Mouse (Mus musculus): Measurements from ENCODE around the gene Thsd7b.
"Not testable (repeated sequence)": the region's sequence is repeated elsewhere in the genome, so short reads cannot be mapped to it uniquely, and the experiment has no call there.

Gene Thsd7b

DNA sequence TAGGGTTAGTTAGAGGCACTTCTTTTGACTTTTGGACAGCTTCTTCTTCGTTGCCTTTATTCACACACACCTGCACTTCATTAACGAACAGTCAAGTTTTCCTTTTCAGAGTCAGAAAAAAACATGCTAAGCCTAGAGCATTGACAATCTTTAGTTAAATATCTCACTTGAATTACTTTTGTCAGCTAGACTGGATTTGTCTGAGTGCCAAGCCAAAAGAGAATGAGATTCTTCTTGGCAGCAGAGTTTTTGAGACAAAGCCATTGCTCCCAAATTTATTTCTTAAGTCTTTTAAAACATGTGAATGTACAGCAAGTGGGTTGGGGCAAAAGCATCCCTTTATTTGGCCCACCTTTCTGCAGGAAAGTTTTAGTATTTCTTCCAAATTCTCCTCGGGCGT, 362.0 kb downstream of the Thsd7b start:
- DNase-seq (ENCODE audit: extremely low spot score, low spot score), result no peak

DNA sequence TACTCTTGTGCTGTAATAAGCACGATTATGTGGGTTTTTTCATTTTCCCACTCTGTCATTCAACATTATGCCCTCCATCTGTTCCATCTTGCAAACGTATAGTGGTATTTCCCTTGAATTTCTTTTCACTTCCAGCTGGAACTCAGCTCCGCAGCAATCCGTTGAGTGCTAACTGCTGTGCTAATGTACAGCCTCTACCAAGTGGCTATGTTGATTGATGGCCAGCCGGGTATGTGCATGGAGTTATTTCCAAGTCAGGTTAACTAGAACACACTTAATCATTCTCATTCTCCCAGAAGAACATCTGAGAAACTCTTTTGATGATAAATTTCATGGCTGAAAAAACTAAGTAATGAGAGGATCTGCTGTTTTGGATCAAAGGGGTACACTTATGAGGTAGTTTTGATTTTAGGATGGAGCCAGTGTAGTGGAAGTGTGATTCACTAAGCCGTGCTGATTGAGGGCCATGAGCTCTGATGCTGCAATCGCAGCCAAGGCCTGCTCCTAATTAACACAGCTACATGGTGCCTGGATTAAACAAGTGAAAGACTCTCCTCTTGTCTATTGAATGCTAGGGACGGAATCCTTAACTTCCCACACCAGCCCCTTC, 371.3 kb downstream of the Thsd7b start:
- no peak for DNase-seq (ENCODE audit: extremely low spot score, low spot score)

DNA sequence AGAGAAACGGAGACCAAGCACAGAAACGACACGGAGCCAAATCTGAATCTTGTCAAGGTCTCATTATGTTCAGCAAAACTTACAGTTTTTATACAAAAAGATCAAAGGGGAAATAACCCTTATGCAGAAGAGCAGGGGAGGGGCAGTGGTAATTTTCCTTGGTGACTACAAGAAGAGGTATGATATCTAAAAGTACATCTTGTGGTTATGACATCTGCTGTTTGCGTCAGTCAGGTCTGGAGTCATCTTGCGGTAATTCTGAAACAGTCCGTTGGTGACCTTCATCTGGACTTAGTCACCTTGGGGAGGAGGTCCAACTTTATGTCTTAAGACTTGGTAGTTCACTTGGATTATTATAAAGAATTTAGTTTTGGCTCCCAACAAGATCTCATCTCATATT, 378.3 kb downstream of the Thsd7b start:
- DNase-seq (ENCODE audit: extremely low spot score, low spot score), result not testable (repeated sequence)

GRCm38 (mm10) chr1:129658045-129658444, 384.9 kb downstream of the Thsd7b start:
- no peak for DNase-seq (ENCODE audit: extremely low spot score, low spot score)

DNA sequence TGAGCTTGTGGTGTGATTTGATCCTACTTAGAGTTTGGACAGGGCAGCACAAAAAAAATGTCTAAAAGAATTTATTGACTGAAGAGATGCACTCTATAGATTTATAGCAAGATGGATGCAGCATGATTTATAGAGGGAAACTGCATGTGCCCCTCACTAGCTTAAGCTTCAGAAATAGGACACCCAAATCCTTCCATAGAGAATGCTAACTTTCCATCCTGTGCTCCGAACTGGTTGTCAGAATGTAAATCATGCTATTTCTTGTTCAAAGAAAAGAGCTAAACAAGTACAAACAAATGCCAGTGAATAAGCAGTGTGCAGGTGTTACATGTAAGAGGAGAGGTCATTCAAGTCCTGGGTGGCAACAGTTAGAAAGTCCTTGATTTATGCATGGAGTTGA, 402.8 kb downstream of the Thsd7b start:
- DNase-seq (ENCODE audit: extremely low spot score, low spot score), result no peak

- DNase-seq (ENCODE audit: extremely low spot score, low spot score), result no peak
These were observed 405.7 kb downstream of the Thsd7b start for GRCm38 (mm10) chr1:129678851-129679250.

DNA sequence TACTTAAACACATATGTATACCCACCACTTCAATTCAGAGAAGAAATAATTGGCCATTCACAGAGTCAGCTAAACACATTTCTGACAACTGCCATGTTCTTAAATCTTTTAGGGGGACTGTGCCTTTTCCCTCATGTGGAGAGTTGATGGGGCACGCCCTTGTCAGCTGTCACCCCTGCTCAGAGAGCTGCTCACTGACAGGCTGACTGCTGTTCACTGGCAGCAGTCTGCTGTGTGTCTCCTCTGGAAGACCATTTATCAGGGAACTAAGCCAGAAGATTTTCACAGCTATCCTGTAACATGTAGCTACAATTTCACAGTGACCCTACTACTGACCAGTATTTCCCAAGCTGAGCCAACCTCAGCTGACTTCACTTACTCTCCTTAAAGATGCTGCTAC, 432.6 kb downstream of the Thsd7b start:
- DNase-seq (ENCODE audit: extremely low spot score, low spot score), result no peak

DNA sequence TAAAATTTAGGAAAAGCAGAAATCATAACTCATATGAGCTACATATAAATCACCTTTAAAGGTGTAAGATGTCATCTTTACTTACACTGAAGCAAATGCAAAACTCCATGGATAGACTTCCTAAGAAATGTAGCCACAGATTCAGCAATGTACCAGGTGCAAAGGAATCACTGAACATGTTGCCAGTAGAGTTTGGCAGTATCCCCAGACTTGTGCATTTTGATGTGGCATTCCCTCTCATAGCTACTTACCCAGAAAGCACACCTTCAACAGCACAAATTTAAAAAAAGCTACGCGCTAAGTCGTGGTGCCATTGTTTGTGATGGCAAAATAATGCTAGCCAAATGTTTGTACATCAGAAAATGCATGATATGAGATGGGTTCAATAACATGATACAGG, 439.6 kb downstream of the Thsd7b start:
- DNase-seq (ENCODE audit: extremely low spot score, low spot score), result no peak

- no peak for DNase-seq (ENCODE audit: extremely low spot score, low spot score)
These were observed 440.5 kb downstream of the Thsd7b start for GRCm38 (mm10) chr1:129713571-129713970.

DNA sequence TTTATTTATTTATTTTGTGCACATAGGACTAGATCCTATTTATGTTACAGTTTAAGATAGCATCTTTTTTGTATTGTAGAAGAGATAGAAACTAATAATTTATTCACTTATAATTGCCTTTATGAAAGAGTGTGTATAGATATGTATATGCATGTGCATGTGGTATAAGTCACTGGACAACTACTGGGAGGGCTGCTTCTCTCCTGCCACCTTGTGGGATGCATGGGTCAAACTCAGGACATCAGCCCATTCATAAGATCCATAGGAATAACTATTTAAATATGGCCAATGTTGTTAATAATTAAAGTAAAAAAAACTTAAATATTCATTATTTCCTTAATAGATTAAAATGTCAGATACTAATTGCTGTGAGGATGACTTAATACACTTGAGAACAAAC, 446.5 kb downstream of the Thsd7b start:
- no peak for DNase-seq (ENCODE audit: extremely low spot score, low spot score)

DNA sequence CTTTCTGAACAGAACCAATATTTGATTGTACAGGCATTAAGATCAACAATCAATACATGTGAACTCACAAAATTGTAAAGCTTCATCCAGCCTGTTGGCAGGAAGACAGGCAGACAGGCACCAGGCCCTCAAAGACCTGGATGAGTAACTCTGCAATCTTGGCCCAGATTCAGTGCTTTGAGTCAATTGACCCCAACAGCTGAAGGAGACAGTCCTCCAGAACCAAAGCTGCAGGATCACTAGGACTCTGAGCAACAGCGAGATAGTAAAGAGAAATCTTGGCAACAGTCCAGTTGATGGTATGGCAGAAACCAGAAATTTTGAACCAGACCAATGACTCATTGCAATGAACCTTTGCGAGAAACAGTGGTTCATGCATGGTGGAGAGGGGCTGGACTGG, 458.9 kb downstream of the Thsd7b start:
- DNase-seq (ENCODE audit: extremely low spot score, low spot score), result no peak

DNA sequence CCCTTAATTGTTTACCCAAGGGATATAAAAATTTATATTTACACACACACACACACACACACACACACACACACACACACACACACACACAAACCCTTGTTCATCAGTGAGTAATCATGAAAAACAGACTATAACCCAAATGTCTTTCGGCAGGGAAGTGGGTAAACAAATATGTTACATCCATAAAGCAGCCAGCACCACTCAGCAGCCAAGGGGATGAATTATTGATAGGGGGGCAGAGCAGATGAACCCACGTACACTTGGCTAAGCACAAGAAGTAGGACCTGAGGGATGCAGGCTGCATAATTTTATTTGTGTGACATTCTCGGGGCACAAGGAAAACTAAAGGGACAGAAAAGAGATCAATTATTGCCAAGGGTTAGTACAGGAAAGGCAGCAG, 474.5 kb downstream of the Thsd7b start:
- no peak for DNase-seq (ENCODE audit: extremely low spot score, low spot score)

DNA sequence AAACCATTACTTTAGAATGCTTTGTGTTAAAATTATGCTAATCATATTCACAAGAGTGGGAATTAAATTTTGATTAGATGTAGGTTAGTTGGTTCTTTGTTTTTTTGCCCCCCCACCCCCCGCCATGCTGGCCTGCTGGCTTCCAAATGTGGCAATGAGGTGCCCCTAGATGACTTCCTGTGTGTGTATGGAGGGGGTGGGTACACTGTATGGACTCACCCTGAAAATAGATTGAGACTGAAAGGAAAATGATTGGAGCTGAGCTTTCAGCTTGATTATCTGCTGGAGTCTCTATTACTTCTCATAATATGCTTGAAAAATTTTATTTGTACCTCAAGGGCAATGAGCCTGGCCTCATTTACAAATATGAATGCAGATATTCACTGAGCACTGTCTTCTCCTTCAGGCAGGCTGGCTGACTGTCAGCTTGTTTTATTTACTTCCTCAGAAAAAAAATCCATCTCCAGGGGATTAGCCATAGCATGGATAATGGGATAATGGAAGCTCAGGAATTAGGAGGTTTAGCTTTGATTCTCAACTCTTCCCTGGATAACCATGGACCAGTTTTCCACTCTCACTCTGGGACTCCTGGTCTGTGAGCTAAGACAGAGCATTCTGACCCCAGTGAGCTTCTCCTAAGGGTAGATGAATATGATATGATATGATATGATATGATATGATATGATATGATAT, 483.6 kb downstream of the Thsd7b start:
- DNase-seq (ENCODE audit: extremely low spot score, low spot score), result no peak

- DNase-seq (ENCODE audit: extremely low spot score, low spot score), result no peak
These were observed 485.9 kb downstream of the Thsd7b start for GRCm38 (mm10) chr1:129759003-129759402.

GRCm38 (mm10) chr1:129761234-129761633, 488.1 kb downstream of the Thsd7b start:
- no peak for DNase-seq (ENCODE audit: extremely low spot score, low spot score)

DNA sequence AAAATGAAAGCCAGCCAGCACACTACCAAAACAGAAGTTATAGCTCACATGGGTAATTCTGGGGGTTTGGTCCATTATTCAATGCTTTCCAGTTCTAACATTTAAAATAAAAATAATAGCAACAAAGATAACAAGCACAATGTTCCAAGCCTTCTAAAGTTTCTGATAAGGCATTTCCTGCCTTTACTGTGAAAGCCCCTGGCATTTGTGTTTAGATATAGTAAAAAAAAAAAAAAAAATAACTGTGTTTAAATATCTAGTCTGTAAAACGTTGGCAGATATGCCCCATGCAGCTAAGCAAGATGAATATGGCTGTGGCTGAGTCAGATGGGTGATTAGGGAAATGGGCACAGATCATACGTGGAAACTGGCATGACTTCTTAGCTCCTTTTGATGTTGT, 491.6 kb downstream of the Thsd7b start:
- no peak for DNase-seq (ENCODE audit: extremely low spot score, low spot score)

- no peak for DNase-seq (ENCODE audit: extremely low spot score, low spot score)
These were observed 504.0 kb downstream of the Thsd7b start for GRCm38 (mm10) chr1:129777055-129777454.

GRCm38 (mm10) chr1:129779506-129779905, 506.4 kb downstream of the Thsd7b start:
- no peak for DNase-seq (ENCODE audit: extremely low spot score, low spot score)

DNA sequence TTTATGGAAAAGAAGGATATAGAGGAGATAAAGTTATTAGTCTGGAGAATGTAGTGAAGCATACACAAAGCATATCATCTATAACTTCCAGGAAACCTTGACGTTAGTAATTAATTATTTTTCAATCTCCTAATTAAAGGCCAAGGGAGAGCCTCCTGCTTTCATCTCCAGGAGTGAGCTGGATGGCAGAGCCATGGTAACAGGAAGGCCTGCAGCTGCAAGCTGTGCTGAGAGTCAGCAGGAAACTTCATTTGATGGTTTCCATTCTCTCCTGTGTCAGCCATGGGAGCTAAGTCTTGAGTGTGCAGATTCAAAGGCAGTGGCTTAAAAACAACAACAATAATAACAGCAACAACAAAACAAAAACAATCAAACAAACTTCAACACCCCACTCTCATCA, 507.5 kb downstream of the Thsd7b start:
- no peak for DNase-seq (ENCODE audit: extremely low spot score, low spot score)

DNA sequence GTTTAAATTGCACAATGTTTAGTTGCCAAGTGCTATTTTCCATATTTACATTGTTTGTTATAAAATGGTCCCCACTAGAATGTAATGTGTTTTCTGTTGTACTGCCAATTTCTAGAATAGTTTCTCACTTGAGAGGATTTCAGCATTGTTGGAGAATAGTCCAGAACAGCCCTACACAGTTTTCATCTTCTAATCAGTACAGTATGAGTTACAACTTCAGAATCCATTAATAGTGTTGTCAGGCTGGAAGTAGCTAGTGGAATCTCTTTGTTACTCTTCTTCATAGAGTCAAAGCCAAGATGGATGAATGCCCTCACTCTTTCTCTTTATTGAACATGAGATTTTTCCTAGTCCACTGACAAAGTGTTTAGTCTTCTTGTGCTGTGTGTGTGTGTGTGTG, 525.4 kb downstream of the Thsd7b start:
- no peak for DNase-seq (ENCODE audit: extremely low spot score, low spot score)

GRCm38 (mm10) chr1:129826927-129827326, 553.8 kb downstream of the Thsd7b start:
- DNase-seq (ENCODE audit: extremely low spot score, low spot score), result no peak

- DNase-seq (ENCODE audit: extremely low spot score, low spot score), result no peak
These were observed 564.2 kb downstream of the Thsd7b start for GRCm38 (mm10) chr1:129837324-129837723.

DNA sequence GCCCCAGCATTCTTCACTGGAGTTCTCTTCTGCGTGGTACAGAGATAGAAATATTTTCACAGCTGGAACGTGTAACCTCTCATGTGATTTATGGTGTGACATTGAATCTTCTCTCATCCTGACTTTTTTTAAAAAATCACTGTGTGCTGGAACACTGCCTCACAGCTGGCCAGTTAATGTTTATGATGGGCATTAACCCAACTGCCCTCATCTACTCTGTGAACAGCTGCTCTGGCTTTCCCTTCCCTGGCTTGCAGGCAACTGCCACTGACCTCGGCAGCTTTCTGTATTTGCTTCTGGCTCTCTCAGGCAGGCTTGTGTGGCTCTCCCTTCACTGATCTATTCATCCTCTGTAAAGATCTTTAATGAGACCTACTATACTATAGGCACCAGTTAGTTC, 564.7 kb downstream of the Thsd7b start:
- no peak for DNase-seq (ENCODE audit: extremely low spot score, low spot score)

Measured in neural tube, embryonic 10.5 days (tissue).